Mouse (Mus musculus) intestine, embryonic 16.5 days (tissue): ENCODE measurements around the gene Lpin2. TPM values are rescaled to one million over a fixed set of nuclear protein-coding genes. Genes with fewer than 3 reads are reported as not detected.

Source experiments
- ATAC-seq: fragments of 200-750 bp; cut with Nextera tagmentation; 2 replicates; pipeline ENCODE4 v1.8.0; 2017; ENCODE audit warnings: moderate TSS enrichment, moderate library complexity
- H3K27ac ChIP-seq: fragments of 300-500 bp; sonication (generic); 2 replicates; pipeline ENCODE4 v1.5.1; 2014; ENCODE audit warnings: mild to moderate bottlenecking, low read length
- H3K27me3 ChIP-seq: fragments of 300-500 bp; sonication (generic); replicated peaks from 2 replicates; pipeline ENCODE4 v1.6.1; 2014; ENCODE audit warnings: low read length, control low read depth, mixed read lengths; ENCODE audit not compliant: control insufficient read depth, insufficient read depth
- H3K36me3 ChIP-seq: fragments of 300-500 bp; sonication (generic); 2 replicates; pipeline ENCODE4 v1.6.1; 2014; ENCODE audit warnings: low read length, control low read depth; ENCODE audit not compliant: control insufficient read depth, insufficient read depth
- H3K4me1 ChIP-seq: fragments of 300-500 bp; sonication (generic); 2 replicates; pipeline ENCODE4 v1.6.1; 2014; ENCODE audit warnings: low read length, control low read depth, mixed read lengths; ENCODE audit not compliant: control insufficient read depth, insufficient read depth
- H3K4me2 ChIP-seq: fragments of 300-500 bp; sonication (generic); 2 replicates; pipeline ENCODE4 v1.6.1; 2014; ENCODE audit warnings: low read depth, low read length, control low read depth
- H3K4me3 ChIP-seq: fragments of 300-500 bp; sonication (generic); 2 replicates; pipeline ENCODE4 v1.5.1; 2014; ENCODE audit warnings: mild to moderate bottlenecking, low read length
- H3K9ac ChIP-seq: fragments of 300-500 bp; sonication (generic); 2 replicates; pipeline ENCODE4 v1.6.1; 2014; ENCODE audit warnings: low read depth, low read length
- H3K9me3 ChIP-seq: fragments of 300-500 bp; sonication (generic); 2 replicates; pipeline ENCODE4 v1.6.1; 2016; ENCODE audit warnings: low read length, control low read depth; ENCODE audit not compliant: control insufficient read depth
- WGBS: fragments of 180-500 bp; shearing (Covaris S2); extraction: QIAGEN DNeasy Blood & Tissue Kit; methylation state at CpG from one replicate; pipeline ENCODE4 v1.1.7; 2014; 5-methylcytosine and 5-hydroxymethylcytosine counted together
- polyA plus RNA-seq: library from polyadenylated mRNA; unstranded; fragments of >200 nt; fragmentation: Nextera tagmentation; extraction: Ambion mirVana; gene quantifications from 2 replicates; pipeline ENCODE4 v1.2.1, GENCODE M21; 2015

The Lpin2 gene
- polyA plus RNA-seq, 1 experiment from 2014 or later = 22.7 TPM

- no peaks in the 10 kb centered on the region for H3K4me1 ChIP-seq
- H3K36me3 ChIP-seq = peaks cover 10% of the 10 kb centered on the region; the same call in 1 of the 2 replicates
- H3K4me3 ChIP-seq = no peak overlapping the region
- peak; percentile 88 for ATAC-seq
- H3K9ac ChIP-seq = no peak overlapping the region
- H3K9me3 ChIP-seq = no peaks in the 10 kb centered on the region
- WGBS = 86% methylated on average over 12 of the region's 12 CpGs
- no peak overlapping the region for H3K4me2 ChIP-seq
- no peak overlapping the region for H3K27ac ChIP-seq
- H3K27me3 ChIP-seq = no peaks in the 10 kb centered on the region
These were observed 53.0 kb downstream of the Lpin2 start for GRCm38 (mm10) chr17:71235229-71235958.

- no peak for ATAC-seq
- Histone ChIP-seq H3K4me3 (no peak overlapping the region), H3K4me1 (no peaks in the 10 kb centered on the region), H3K9ac (no peak overlapping the region), H3K9me3 (no peaks in the 10 kb centered on the region), H3K4me2 (no peak overlapping the region), H3K27ac (no peak overlapping the region), H3K27me3 (no peaks in the 10 kb centered on the region), H3K36me3 (peaks cover 6% of the 10 kb centered on the region; the same call in 1 of the 2 replicates)
- WGBS = 96% methylated on average over 7 of the region's 7 CpGs
These were observed 56.1 kb downstream of the Lpin2 start for GRCm38 (mm10) chr17:71238494-71238893.

GRCm38 (mm10) chr17:71240811-71241210, 58.5 kb downstream of the Lpin2 start:
- peaks cover 6% of the 10 kb centered on the region; the same call in 1 of the 2 replicates for H3K36me3 ChIP-seq
- no peaks in the 10 kb centered on the region for H3K4me1 ChIP-seq
- no peak overlapping the region for H3K9ac ChIP-seq
- 91% methylated on average over 9 of the region's 9 CpGs for WGBS
- no peaks in the 10 kb centered on the region for H3K9me3 ChIP-seq
- no peaks in the 10 kb centered on the region for H3K27me3 ChIP-seq
- no peak for ATAC-seq
- H3K4me3 ChIP-seq = no peak overlapping the region
- no peak overlapping the region for H3K4me2 ChIP-seq
- H3K27ac ChIP-seq = no peak overlapping the region

GRCm38 (mm10) chr17:71242666-71243065, 60.3 kb downstream of the Lpin2 start:
- no peaks in the 10 kb centered on the region for H3K9me3 ChIP-seq
- H3K9ac ChIP-seq = no peak overlapping the region
- no peaks in the 10 kb centered on the region for H3K4me1 ChIP-seq
- no peak overlapping the region for H3K4me3 ChIP-seq
- H3K27ac ChIP-seq = no peak overlapping the region
- WGBS = 93% methylated on average over 7 of the region's 7 CpGs
- H3K36me3 ChIP-seq = peaks cover 13% of the 10 kb centered on the region; the same call in 1 of the 2 replicates
- H3K27me3 ChIP-seq = no peaks in the 10 kb centered on the region
- ATAC-seq = no peak
- no peak overlapping the region for H3K4me2 ChIP-seq

- ATAC-seq = no peak
- Histone ChIP-seq H3K27ac (no peak overlapping the region), H3K36me3 (peaks cover 10% of the 10 kb centered on the region; the same call in 1 of the 2 replicates), H3K4me1 (no peaks in the 10 kb centered on the region), H3K9me3 (no peaks in the 10 kb centered on the region), H3K27me3 (no peaks in the 10 kb centered on the region), H3K9ac (no peak overlapping the region), H3K4me3 (no peak overlapping the region), H3K4me2 (no peak overlapping the region)
- 97% methylated on average over 15 of the region's 15 CpGs for WGBS
These were observed 62.8 kb downstream of the Lpin2 start for GRCm38 (mm10) chr17:71245133-71245532.

GRCm38 (mm10) chr17:71246022-71246421, 63.7 kb downstream of the Lpin2 start:
- peaks cover 10% of the 10 kb centered on the region; the same call in 1 of the 2 replicates for H3K36me3 ChIP-seq
- H3K9ac ChIP-seq = no peak overlapping the region
- H3K27me3 ChIP-seq = no peaks in the 10 kb centered on the region
- WGBS = 94% methylated on average over 4 of the region's 4 CpGs
- no peaks in the 10 kb centered on the region for H3K9me3 ChIP-seq
- no peak overlapping the region for H3K27ac ChIP-seq
- no peak overlapping the region for H3K4me2 ChIP-seq
- H3K4me1 ChIP-seq = no peaks in the 10 kb centered on the region
- no peak overlapping the region for H3K4me3 ChIP-seq
- no peak for ATAC-seq

GRCm38 (mm10) chr17:71248963-71249362, 66.6 kb downstream of the Lpin2 start:
- H3K27me3 ChIP-seq = no peaks in the 10 kb centered on the region
- H3K4me2 ChIP-seq = no peak overlapping the region
- 89% methylated on average over 6 of the region's 6 CpGs for WGBS
- no peak overlapping the region for H3K27ac ChIP-seq
- no peaks in the 10 kb centered on the region for H3K4me1 ChIP-seq
- peaks cover 10% of the 10 kb centered on the region; the same call in 1 of the 2 replicates for H3K36me3 ChIP-seq
- H3K4me3 ChIP-seq = no peak overlapping the region
- ATAC-seq = no peak
- no peaks in the 10 kb centered on the region for H3K9me3 ChIP-seq
- H3K9ac ChIP-seq = no peak overlapping the region

- H3K4me1 ChIP-seq = no peaks in the 10 kb centered on the region
- H3K4me2 ChIP-seq = no peak overlapping the region
- peaks cover 10% of the 10 kb centered on the region; the same call in 1 of the 2 replicates for H3K36me3 ChIP-seq
- no peak for ATAC-seq
- no peaks in the 10 kb centered on the region for H3K9me3 ChIP-seq
- H3K4me3 ChIP-seq = no peak overlapping the region
- H3K9ac ChIP-seq = no peak overlapping the region
- WGBS = 77% methylated on average over 2 of the region's 2 CpGs
- no peaks in the 10 kb centered on the region for H3K27me3 ChIP-seq
- H3K27ac ChIP-seq = no peak overlapping the region
These were observed 67.7 kb downstream of the Lpin2 start for GRCm38 (mm10) chr17:71250046-71250445.

GRCm38 (mm10) chr17:71250819-71251600, 68.7 kb downstream of the Lpin2 start:
- peak; percentile 58; the same call in 1 of the 2 replicates for ATAC-seq
- peaks cover 10% of the 10 kb centered on the region; the same call in 1 of the 2 replicates for H3K36me3 ChIP-seq

More at GRCm38 (mm10) chr17:71250819-71251600, 68.7 kb downstream of the Lpin2 start:
- Histone ChIP-seq H3K4me2 (no peak overlapping the region), H3K9ac (no peak overlapping the region), H3K27me3 (no peaks in the 10 kb centered on the region), H3K4me3 (no peak overlapping the region), H3K27ac (no peak overlapping the region), H3K9me3 (no peaks in the 10 kb centered on the region), H3K4me1 (no peaks in the 10 kb centered on the region)
- 76% methylated on average over 16 of the region's 16 CpGs for WGBS
